Mouse (Mus musculus) intestine, embryonic 16.5 days (tissue): ENCODE measurements around the gene Cblc. TPM values are rescaled to one million over a fixed set of nuclear protein-coding genes. Genes with fewer than 3 reads are reported as not detected.
A peak's percentile ranks its signal among the peaks of the same experiment; 100 is the strongest.

Experiments used
- ATAC-seq: fragments of 200-750 bp; cut with Nextera tagmentation; 2 replicates; pipeline ENCODE4 v1.8.0; 2017; ENCODE audit warnings: moderate TSS enrichment, moderate library complexity
- H3K27ac ChIP-seq: fragments of 300-500 bp; sonication (generic); 2 replicates; pipeline ENCODE4 v1.5.1; 2014; ENCODE audit warnings: mild to moderate bottlenecking, low read length
- H3K27me3 ChIP-seq: fragments of 300-500 bp; sonication (generic); replicated peaks from 2 replicates; pipeline ENCODE4 v1.6.1; 2014; ENCODE audit warnings: low read length, control low read depth, mixed read lengths; ENCODE audit not compliant: control insufficient read depth, insufficient read depth
- H3K36me3 ChIP-seq: fragments of 300-500 bp; sonication (generic); 2 replicates; pipeline ENCODE4 v1.6.1; 2014; ENCODE audit warnings: low read length, control low read depth; ENCODE audit not compliant: control insufficient read depth, insufficient read depth
- H3K4me1 ChIP-seq: fragments of 300-500 bp; sonication (generic); 2 replicates; pipeline ENCODE4 v1.6.1; 2014; ENCODE audit warnings: low read length, control low read depth, mixed read lengths; ENCODE audit not compliant: control insufficient read depth, insufficient read depth
- H3K4me2 ChIP-seq: fragments of 300-500 bp; sonication (generic); 2 replicates; pipeline ENCODE4 v1.6.1; 2014; ENCODE audit warnings: low read depth, low read length, control low read depth
- H3K4me3 ChIP-seq: fragments of 300-500 bp; sonication (generic); 2 replicates; pipeline ENCODE4 v1.5.1; 2014; ENCODE audit warnings: mild to moderate bottlenecking, low read length
- H3K9ac ChIP-seq: fragments of 300-500 bp; sonication (generic); 2 replicates; pipeline ENCODE4 v1.6.1; 2014; ENCODE audit warnings: low read depth, low read length
- H3K9me3 ChIP-seq: fragments of 300-500 bp; sonication (generic); 2 replicates; pipeline ENCODE4 v1.6.1; 2016; ENCODE audit warnings: low read length, control low read depth; ENCODE audit not compliant: control insufficient read depth
- WGBS: fragments of 180-500 bp; shearing (Covaris S2); extraction: QIAGEN DNeasy Blood & Tissue Kit; methylation state at CpG from one replicate; pipeline ENCODE4 v1.1.7; 2014; 5-methylcytosine and 5-hydroxymethylcytosine counted together
- polyA plus RNA-seq: library from polyadenylated mRNA; unstranded; fragments of >200 nt; fragmentation: Nextera tagmentation; extraction: Ambion mirVana; gene quantifications from 2 replicates; pipeline ENCODE4 v1.2.1, GENCODE M21; 2015

Cblc gene
- polyA plus RNA-seq, 1 experiment from 2014 or later = 32.6 TPM

DNA sequence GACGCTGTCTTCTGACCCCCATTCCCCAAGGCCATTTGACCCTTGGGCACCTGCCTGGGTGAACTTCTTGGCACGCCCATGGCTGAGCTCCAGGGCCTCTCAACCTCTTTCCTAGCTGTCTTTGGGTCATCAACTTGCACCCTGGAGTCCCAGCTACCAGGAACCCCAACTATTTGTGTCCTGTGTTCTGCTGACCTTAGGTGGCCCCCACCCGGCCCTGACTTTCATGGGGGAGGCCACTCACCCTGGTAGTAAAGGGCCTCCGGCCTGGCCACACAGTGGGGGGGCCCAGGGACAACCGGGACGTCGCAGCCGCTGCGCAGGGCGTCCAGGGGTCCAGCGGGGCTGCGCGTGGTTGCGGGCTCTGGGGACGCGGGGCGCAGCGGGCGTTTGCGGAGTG lies 25.6 kb upstream of the Cblc start:
- ATAC-seq = peak; percentile 0; the same call in 1 of the 2 replicates
- Histone ChIP-seq H3K4me2 (peak overlapping the region; percentile 85), H3K4me1 (peaks cover 55% of the 10 kb centered on the region), H3K9ac (peak overlapping the region; percentile 88), H3K27me3 (0 out of 2 replicates have a peak, but pooled peaks cover 3% of the 10 kb centered on the region), H3K36me3 (0 out of 2 replicates have a peak, but pooled peaks cover 2% of the 10 kb centered on the region), H3K4me3 (peak overlapping the region; percentile 68), H3K27ac (peak overlapping the region; percentile 95), H3K9me3 (no peaks in the 10 kb centered on the region)
- WGBS = 6% methylated on average over 20 of the region's 20 CpGs

GRCm38 (mm10) chr7:19821633-19822032 lies 25.0 kb upstream of the Cblc start:
- Histone ChIP-seq H3K4me3 (peak overlapping the region; percentile 68), H3K27me3 (0 out of 2 replicates have a peak, but pooled peaks cover 3% of the 10 kb centered on the region), H3K36me3 (0 out of 2 replicates have a peak, but pooled peaks cover 2% of the 10 kb centered on the region), H3K4me2 (peak overlapping the region; percentile 85), H3K4me1 (peaks cover 55% of the 10 kb centered on the region), H3K9me3 (no peaks in the 10 kb centered on the region), H3K27ac (no peak overlapping the region), H3K9ac (peak overlapping the region; percentile 88)
- WGBS = 69% methylated on average over 7 of the region's 7 CpGs
- no peak for ATAC-seq

- H3K4me1 ChIP-seq = peaks cover 62% of the 10 kb centered on the region
- H3K4me2 ChIP-seq = no peak overlapping the region
- 75% methylated on average over 3 of the region's 3 CpGs for WGBS
- no peak overlapping the region for H3K4me3 ChIP-seq
- ATAC-seq = no peak
- 0 out of 2 replicates have a peak, but pooled peaks cover 2% of the 10 kb centered on the region for H3K36me3 ChIP-seq
- 0 out of 2 replicates have a peak, but pooled peaks cover 3% of the 10 kb centered on the region for H3K27me3 ChIP-seq
- no peaks in the 10 kb centered on the region for H3K9me3 ChIP-seq
- H3K9ac ChIP-seq = no peak overlapping the region
- H3K27ac ChIP-seq = no peak overlapping the region
Measured at GRCm38 (mm10) chr7:19820347-19821048, 23.9 kb upstream of the Cblc start.

DNA sequence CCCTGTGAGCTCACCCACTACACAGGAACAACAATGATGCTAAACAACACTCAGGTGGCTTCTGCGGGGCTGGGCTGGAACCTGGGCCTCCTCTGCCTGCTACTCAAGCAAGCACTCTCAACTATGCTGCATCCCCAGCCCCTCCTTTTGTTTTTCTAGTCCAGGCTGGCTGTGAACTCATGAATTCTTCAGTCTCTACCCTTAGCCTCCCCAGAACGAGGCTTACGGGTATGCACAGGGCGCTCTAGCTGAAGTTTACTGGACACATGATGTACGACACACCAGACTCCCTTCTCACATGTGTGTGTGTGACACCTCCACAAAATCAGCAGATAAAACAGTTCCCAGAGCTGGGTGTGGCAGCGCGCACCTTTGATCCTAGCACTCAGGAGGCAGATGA lies 22.3 kb upstream of the Cblc start:
- Histone ChIP-seq H3K27me3 (0 out of 2 replicates have a peak, but pooled peaks cover 3% of the 10 kb centered on the region), H3K9ac (no peak overlapping the region), H3K27ac (peak overlapping the region; percentile 31), H3K9me3 (no peaks in the 10 kb centered on the region), H3K4me1 (peaks cover 50% of the 10 kb centered on the region), H3K4me2 (no peak overlapping the region), H3K36me3 (0 out of 2 replicates have a peak, but pooled peaks cover 2% of the 10 kb centered on the region), H3K4me3 (no peak overlapping the region)
- no peak for ATAC-seq
- WGBS = 72% methylated on average over 7 of the region's 7 CpGs

GRCm38 (mm10) chr7:19818440-19818839 lies 21.8 kb upstream of the Cblc start:
- H3K4me3 ChIP-seq = no peak overlapping the region

GRCm38 (mm10) chr7:19817382-19818105 lies 20.9 kb upstream of the Cblc start:
- Histone ChIP-seq H3K27ac (peak overlapping the region; percentile 89), H3K4me2 (peak overlapping the region; percentile 68), H3K36me3 (0 out of 2 replicates have a peak, but pooled peaks cover 2% of the 10 kb centered on the region), H3K27me3 (0 out of 2 replicates have a peak, but pooled peaks cover 3% of the 10 kb centered on the region), H3K9me3 (no peaks in the 10 kb centered on the region), H3K9ac (peak overlapping the region; percentile 65), H3K4me3 (peak overlapping the region; percentile 48), H3K4me1 (peaks cover 37% of the 10 kb centered on the region)
- peak; percentile 58 for ATAC-seq
- WGBS = 10% methylated on average over 15 of the region's 15 CpGs

More at GRCm38 (mm10) chr7:19818440-19818839, 21.8 kb upstream of the Cblc start:
- 0 out of 2 replicates have a peak, but pooled peaks cover 2% of the 10 kb centered on the region for H3K36me3 ChIP-seq
- peaks cover 45% of the 10 kb centered on the region for H3K4me1 ChIP-seq
- no peaks in the 10 kb centered on the region for H3K9me3 ChIP-seq
- peak overlapping the region; percentile 31 for H3K27ac ChIP-seq
- peak; percentile 20 for ATAC-seq
- no peak overlapping the region for H3K9ac ChIP-seq
- 61% methylated on average over 5 of the region's 5 CpGs for WGBS
- no peak overlapping the region for H3K4me2 ChIP-seq
- H3K27me3 ChIP-seq = 0 out of 2 replicates have a peak, but pooled peaks cover 3% of the 10 kb centered on the region

DNA sequence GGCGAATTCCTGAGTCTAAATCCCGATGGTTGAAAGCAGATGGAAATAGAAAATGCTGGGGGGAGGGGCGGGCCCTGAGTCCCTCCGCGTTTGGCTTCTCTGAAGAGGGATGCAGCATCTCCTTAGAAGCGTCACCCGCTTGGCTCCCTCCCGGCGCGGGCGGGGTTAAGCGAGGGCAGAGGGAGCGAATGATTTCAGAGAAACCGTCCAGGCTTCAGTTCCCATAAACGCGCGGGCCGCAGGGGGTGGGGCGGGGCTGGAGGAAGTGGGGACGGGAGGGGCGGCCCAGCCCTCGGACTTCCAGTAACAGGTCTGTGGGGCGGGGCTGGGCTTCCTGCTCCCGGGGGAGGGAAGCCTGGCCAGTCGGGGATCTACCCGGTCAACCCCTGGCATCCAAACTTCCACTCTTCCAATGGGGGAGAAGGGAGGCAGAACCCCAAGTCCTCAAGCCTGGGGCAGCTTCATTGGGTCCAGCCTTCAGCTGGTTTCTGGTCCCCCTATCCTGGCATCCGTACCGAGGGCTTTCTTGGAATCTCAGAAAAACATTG lies 19.7 kb upstream of the Cblc start:
- Histone ChIP-seq H3K27me3 (no peaks in the 10 kb centered on the region; the same call in 1 of the 2 replicates), H3K36me3 (0 out of 2 replicates have a peak, but pooled peaks cover 2% of the 10 kb centered on the region), H3K4me1 (peaks cover 37% of the 10 kb centered on the region), H3K9me3 (no peaks in the 10 kb centered on the region), H3K9ac (peak overlapping the region; percentile 65), H3K4me3 (peak overlapping the region; percentile 48), H3K27ac (peak overlapping the region; percentile 89), H3K4me2 (peak overlapping the region; percentile 68)
- peak; percentile 76 for ATAC-seq
- WGBS = 1% methylated on average over 27 of the region's 28 CpGs

DNA sequence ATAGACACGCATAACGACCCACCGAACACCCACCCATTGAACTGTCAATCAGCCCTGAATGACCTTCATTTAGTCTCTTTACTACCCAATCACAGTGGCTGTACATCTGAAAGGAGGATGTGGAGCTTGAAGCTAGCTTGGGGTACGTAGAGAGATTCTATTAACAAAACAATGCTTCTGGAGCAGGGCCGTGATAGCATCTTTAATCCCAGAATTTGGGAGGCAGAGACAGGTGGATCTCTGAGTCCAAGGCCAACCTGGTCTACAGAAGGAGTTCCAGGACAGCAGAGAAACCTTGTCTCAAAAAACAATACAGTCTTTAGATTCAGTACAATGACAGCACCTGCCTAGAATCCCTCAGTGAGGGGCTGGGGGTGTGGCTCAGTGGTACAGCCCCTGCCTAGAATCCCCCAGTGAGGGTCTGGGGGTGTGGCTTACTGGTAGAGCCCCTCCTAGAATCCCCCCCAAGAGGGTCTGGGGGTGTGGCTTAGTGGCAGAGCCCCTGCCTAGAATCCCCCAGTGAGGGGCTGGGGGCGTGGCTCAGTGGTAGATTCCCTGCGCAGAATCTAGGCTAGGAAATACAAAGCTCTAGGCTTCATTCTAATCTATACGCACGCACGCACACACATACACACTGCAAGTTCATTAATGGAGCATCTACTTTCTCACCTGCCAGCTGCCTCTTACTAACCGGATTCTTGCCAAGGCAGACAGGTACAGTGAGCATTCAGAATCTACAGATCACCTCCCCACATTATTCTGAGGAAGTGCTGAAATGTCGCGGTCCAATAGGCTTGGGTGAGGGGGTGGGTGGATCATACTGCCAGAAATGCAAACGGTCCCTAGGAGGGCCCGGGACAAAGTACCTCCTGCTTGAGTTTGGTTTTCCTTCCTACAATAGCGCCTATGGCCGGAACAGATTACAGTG lies 19.0 kb upstream of the Cblc start:
- peak overlapping the region; percentile 65 for H3K9ac ChIP-seq
- 36% methylated on average over 17 of the region's 17 CpGs for WGBS
- H3K27ac ChIP-seq = peak overlapping the region; percentile 89
- H3K4me1 ChIP-seq = peaks cover 38% of the 10 kb centered on the region
- H3K4me2 ChIP-seq = peak overlapping the region; percentile 68
- H3K36me3 ChIP-seq = 0 out of 2 replicates have a peak, but pooled peaks cover 2% of the 10 kb centered on the region
- peak; percentile 27 for ATAC-seq
- H3K27me3 ChIP-seq = no peaks in the 10 kb centered on the region; the same call in 1 of the 2 replicates
- peak overlapping the region; percentile 48 for H3K4me3 ChIP-seq
- H3K9me3 ChIP-seq = no peaks in the 10 kb centered on the region
